Mouse (Mus musculus): ENCODE measurements at regions not wholly inside any gene's neighbourhood (a gene's known extent, or its start where the extent isn't known, plus 50 kb on each side); places are given as distances from the start of the nearest gene placed in this dataset.

DNA sequence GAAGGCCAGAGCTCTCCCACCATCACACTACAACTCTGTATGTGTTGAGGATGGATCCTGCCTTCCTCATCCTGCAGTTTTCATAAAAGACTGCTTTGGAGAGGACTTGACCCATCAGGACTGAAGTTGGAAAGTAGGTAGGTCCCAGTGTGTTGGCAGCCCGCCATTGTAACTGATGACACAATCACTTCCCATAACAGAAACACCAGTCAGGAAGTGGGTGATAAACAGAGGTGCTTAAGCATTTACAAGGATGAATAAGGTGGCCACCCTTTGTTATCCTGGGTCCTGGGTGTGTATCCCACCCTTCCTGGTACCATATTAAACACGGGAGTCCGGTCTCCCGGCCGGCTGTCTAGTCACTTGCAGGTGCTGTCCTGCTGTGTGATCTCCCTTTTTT is 118.3 kb downstream of the Snx10 start:
- H3K4me1 ChIP-seq = no peaks in the 10 kb centered on the region
- H3K36me3 ChIP-seq = no peaks in the 10 kb centered on the region
- H3K9me3 ChIP-seq = no peaks in the 10 kb centered on the region
- no peak overlapping the region for H3K27ac ChIP-seq
- no peak overlapping the region for H3K9ac ChIP-seq
- ATAC-seq (ENCODE audit: low FRiP score, low read depth) = no peak
- no peaks in the 10 kb centered on the region for H3K27me3 ChIP-seq (replicated peaks)
- H3K4me2 ChIP-seq (replicated peaks) = no peak overlapping the region
- 88% methylated on average over 5 of the region's 5 CpGs for WGBS
- no peak overlapping the region for H3K4me3 ChIP-seq

DNA sequence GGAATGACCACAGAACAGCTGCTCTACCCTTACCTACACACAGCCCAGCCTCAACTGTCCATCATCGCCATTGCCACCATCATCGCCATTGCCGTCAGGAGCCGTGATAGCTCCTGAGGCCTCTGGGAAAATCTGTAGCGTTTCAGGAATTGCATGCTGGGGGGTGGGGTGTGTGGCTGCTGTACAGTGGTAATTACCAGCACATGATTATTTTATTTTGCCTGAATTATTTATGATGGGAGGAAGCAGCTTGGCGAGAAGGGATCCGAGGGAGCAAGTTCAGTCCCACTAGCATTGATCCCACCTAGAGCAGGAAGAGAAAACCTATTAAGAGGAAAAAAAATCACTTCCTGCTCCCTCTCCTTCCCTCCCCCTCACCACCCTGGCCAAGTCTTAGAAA is 125.1 kb downstream of the Snx10 start:
- no peak for ATAC-seq (ENCODE audit: low FRiP score, low read depth)
- H3K4me3 ChIP-seq = no peak overlapping the region
- 69% methylated on average over 7 of the region's 7 CpGs for WGBS
- H3K9ac ChIP-seq = no peak overlapping the region
- H3K36me3 ChIP-seq = no peaks in the 10 kb centered on the region
- H3K4me1 ChIP-seq = peaks cover 7% of the 10 kb centered on the region
- H3K9me3 ChIP-seq = no peaks in the 10 kb centered on the region
- no peak overlapping the region for H3K27ac ChIP-seq
- H3K4me2 ChIP-seq (replicated peaks) = no peak overlapping the region
- H3K27me3 ChIP-seq (replicated peaks) = no peaks in the 10 kb centered on the region

DNA sequence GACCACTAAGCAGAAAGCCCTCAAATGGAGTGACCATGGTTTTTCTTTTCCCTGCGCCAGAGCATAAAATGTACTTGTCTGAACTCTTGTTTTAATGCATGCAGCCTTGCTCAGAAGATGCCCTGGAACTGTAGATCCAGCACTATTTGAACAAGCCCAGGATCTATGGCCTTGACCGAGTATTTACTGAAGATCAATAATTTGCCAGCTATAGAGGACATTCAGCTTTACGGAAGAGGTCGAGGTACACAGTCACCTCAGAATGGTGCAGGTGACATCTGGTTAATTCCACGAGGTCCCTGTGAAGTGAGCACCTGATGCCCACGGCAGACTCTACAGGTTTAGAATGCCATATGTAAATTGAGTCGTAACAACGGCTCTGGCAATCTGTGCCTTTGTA is 130.1 kb downstream of the Snx10 start:
- H3K4me2 ChIP-seq (replicated peaks) = no peak overlapping the region
- no peaks in the 10 kb centered on the region for H3K27me3 ChIP-seq (replicated peaks)
- ATAC-seq (ENCODE audit: low FRiP score, low read depth) = no peak
- H3K4me3 ChIP-seq = no peak overlapping the region
- WGBS = 87% methylated on average over 8 of the region's 8 CpGs
- no peak overlapping the region; the same call in 1 of the 2 replicates for H3K27ac ChIP-seq
- H3K4me1 ChIP-seq = peaks cover 35% of the 10 kb centered on the region
- H3K36me3 ChIP-seq = no peaks in the 10 kb centered on the region
- H3K9me3 ChIP-seq = no peaks in the 10 kb centered on the region
- no peak overlapping the region for H3K9ac ChIP-seq

DNA sequence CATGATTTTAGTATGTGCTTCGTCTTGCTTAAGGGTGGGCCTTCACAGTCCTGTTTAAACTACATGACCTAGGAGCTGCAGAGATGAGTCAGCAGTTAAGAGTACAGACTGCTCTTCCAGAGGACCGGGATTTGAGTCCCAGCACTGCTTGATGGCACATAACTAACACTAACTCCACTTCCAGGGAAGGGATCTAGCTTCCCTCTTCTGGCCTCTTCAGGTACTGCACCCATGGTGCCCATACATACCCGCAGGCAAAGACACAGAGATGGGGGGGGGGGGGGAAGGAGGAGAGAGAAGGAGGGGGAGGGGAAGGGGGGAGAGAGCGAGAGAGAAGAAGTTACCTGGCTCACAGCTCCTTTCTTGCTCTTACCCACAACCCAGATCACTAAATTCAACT is 131.3 kb downstream of the Snx10 start:
- Histone ChIP-seq H3K4me1 (peaks cover 35% of the 10 kb centered on the region), H3K4me2 (replicated peaks) (no peak overlapping the region), H3K9ac (no peak overlapping the region), H3K27me3 (replicated peaks) (no peaks in the 10 kb centered on the region), H3K36me3 (no peaks in the 10 kb centered on the region), H3K4me3 (no peak overlapping the region), H3K9me3 (no peaks in the 10 kb centered on the region), H3K27ac (no peak overlapping the region)
- WGBS = 96% methylated on average over 4 of the region's 4 CpGs
- ATAC-seq (ENCODE audit: low FRiP score, low read depth) = no peak

DNA sequence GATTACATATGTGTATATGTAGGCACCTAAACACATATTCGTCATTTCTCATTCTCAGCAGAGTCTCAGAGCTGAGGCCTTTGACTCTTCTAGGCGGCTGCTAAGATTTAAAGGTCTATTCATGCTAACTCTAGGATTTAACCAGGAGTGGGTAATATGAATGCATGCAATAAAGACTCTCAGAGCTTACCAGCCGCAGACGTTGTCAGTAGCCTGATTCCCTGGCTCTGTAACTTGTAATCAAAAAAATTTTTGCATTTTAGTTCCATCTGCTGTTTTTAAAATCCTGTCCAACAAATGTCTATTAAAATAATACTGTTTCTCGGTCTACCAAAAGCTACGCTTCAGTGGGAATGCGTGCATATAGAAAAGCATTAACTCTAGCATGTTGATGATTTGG is 132.4 kb downstream of the Snx10 start:
- no peak overlapping the region for H3K27ac ChIP-seq
- H3K4me3 ChIP-seq = no peak overlapping the region
- H3K9ac ChIP-seq = no peak overlapping the region
- H3K4me2 ChIP-seq (replicated peaks) = no peak overlapping the region
- 61% methylated on average over 7 of the region's 7 CpGs for WGBS
- H3K4me1 ChIP-seq = peaks cover 35% of the 10 kb centered on the region
- no peaks in the 10 kb centered on the region for H3K27me3 ChIP-seq (replicated peaks)
- ATAC-seq (ENCODE audit: low FRiP score, low read depth) = no peak
- H3K9me3 ChIP-seq = no peaks in the 10 kb centered on the region
- H3K36me3 ChIP-seq = no peaks in the 10 kb centered on the region

DNA sequence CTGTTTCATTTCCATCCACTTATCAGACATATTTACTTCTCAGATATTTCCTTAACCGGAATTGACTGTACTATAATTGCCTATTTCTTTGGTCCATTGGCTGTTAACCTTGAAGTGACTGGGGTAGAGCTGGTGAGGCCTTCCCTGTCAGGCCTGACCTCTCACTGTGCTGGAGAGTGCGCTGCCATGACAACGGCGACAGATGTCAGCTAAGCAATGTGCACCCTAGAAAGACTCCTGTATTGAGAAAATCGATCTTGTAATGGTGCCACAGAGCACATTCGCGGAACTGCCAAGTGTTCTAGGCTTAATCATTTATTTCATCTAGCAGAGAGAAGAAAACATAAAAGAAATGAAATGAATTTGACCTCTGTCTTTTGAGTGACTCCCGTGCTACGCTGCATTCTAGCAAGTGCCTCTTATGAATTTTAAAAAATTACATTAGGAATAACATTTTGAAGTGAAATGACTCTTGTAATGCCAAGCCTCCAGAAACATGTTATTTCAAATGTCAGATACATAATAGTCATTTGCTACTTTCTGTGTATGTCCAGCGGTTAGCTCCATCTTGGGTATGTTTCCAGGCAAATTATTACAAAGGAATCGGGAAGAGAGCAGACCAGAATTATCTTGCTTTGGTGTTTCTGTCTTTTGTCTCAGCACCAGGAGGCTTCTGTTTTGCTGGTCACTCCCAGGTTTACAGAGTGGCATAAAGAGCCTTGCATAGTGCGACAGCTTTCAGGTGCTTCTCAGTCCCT is 133.4 kb downstream of the Snx10 start:
- no peaks in the 10 kb centered on the region for H3K36me3 ChIP-seq
- H3K27me3 ChIP-seq (replicated peaks) = no peaks in the 10 kb centered on the region
- H3K4me2 ChIP-seq (replicated peaks) = no peak overlapping the region
- no peaks in the 10 kb centered on the region for H3K9me3 ChIP-seq
- peak; percentile 79 for ATAC-seq (ENCODE audit: low FRiP score, low read depth)
- 24% methylated on average over 12 of the region's 12 CpGs for WGBS
- no peak overlapping the region for H3K9ac ChIP-seq
- H3K27ac ChIP-seq = peak overlapping the region; percentile 51
- peaks cover 35% of the 10 kb centered on the region for H3K4me1 ChIP-seq
- H3K4me3 ChIP-seq = no peak overlapping the region

DNA sequence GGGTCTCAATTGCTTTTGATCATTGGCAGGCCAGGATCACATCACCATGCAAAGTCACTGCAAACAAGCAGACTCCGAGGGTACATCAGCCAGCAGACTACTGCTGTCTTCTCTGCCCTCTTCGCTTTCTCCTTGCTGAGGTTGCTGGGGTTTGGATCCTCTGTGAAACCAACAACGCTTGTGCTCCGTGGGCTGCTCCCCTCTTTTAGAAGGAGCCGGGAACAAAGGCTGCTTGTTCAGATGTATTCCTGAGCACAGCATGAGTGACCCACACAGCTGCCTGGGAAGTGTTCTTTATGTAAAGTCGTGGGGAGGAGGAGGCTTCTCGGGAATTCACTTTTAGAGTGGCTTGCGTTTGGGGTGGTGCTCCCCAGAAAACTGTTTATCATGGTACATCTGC is 134.7 kb downstream of the Snx10 start:
- H3K27me3 ChIP-seq (replicated peaks) = no peaks in the 10 kb centered on the region
- WGBS = 7% methylated on average over 8 of the region's 8 CpGs
- ATAC-seq (ENCODE audit: low FRiP score, low read depth) = peak; percentile 2; the same call in 1 of the 2 replicates
- no peak overlapping the region for H3K9ac ChIP-seq
- peak overlapping the region; percentile 25 for H3K4me2 ChIP-seq (replicated peaks)
- H3K4me3 ChIP-seq = no peak overlapping the region
- no peaks in the 10 kb centered on the region for H3K36me3 ChIP-seq
- peak overlapping the region; percentile 42 for H3K27ac ChIP-seq
- peaks cover 35% of the 10 kb centered on the region for H3K4me1 ChIP-seq
- no peaks in the 10 kb centered on the region for H3K9me3 ChIP-seq

DNA sequence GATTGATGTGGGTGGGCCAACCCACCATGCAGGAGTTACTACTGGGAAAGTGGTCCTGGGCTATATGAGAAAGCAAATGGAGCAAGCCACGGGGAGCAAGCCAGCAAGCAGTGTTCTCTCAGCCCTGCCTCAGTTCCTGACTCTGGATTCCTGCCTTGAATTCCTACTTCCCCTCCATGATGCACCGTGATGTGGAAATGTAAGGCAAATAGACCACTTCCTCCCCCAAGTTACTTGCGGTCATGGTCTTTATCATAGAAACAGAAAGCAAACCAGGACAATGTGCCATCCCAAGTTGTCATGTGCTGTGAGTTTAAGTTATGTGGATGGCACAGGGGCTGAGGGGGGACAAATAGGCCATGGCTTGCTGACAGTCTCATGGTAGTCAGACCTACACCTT is 139.5 kb downstream of the Snx10 start:
- WGBS = 92% methylated on average over 3 of the region's 3 CpGs
- H3K36me3 ChIP-seq = no peaks in the 10 kb centered on the region
- no peak for ATAC-seq (ENCODE audit: low FRiP score, low read depth)
- no peaks in the 10 kb centered on the region for H3K9me3 ChIP-seq
- no peak overlapping the region for H3K4me3 ChIP-seq
- no peak overlapping the region for H3K27ac ChIP-seq
- H3K9ac ChIP-seq = no peak overlapping the region
- H3K4me2 ChIP-seq (replicated peaks) = no peak overlapping the region
- H3K27me3 ChIP-seq (replicated peaks) = no peaks in the 10 kb centered on the region
- peaks cover 10% of the 10 kb centered on the region for H3K4me1 ChIP-seq

DNA sequence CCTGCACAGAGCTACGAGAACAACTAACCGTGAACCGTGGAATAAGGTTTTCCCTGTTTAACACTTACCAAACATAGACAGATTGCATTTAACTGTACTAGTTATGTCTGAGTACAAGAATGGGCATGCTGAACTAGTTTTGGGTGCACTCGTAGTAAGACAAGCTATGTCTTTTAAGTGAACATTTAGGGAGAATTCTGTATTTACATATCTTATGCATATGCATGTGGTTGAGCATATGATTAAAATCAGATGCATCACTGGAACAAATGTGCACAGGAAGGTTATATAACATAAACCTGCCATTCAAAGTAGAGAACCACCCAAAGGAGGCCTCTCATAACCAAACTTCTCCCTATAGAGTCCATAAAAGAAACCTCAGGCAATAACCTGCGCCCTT is 140.3 kb downstream of the Snx10 start:
- ATAC-seq (ENCODE audit: low FRiP score, low read depth) = no peak
- H3K4me1 ChIP-seq = peaks cover 1% of the 10 kb centered on the region; the same call in 1 of the 2 replicates
- WGBS = 92% methylated on average over 5 of the region's 5 CpGs

DNA sequence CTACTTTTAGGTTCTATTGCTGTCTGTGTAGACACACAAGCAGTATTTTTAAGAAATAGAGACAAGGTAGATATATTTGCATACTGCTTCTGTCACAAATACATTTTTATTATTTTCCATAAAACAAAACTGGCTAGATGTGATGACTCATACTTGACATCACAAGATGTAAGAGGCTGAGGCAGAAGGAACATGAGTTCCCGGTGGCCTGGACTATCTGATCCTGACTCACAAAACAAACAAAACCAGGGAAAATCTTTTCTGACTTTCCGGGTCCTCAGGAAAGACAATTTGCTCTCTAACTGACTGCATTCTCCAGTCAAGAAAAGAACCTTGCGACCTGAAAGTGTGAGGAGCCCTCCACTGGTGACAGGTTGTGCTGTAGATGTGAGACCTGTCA is 143.3 kb downstream of the Snx10 start:
- no peak for ATAC-seq (ENCODE audit: low FRiP score, low read depth)
- no peaks in the 10 kb centered on the region for H3K4me1 ChIP-seq
- no peak overlapping the region for H3K27ac ChIP-seq
- no peak overlapping the region for H3K4me3 ChIP-seq
- no peaks in the 10 kb centered on the region for H3K27me3 ChIP-seq (replicated peaks)
- H3K36me3 ChIP-seq = no peaks in the 10 kb centered on the region
- no peaks in the 10 kb centered on the region for H3K9me3 ChIP-seq
- H3K9ac ChIP-seq = no peak overlapping the region
- H3K4me2 ChIP-seq (replicated peaks) = no peak overlapping the region
- WGBS = 82% methylated on average over 3 of the region's 3 CpGs

More for the DNA sequence above, 140.3 kb downstream of the Snx10 start:
- Histone ChIP-seq H3K27me3 (replicated peaks) (no peaks in the 10 kb centered on the region), H3K4me2 (replicated peaks) (no peak overlapping the region), H3K36me3 (no peaks in the 10 kb centered on the region), H3K9ac (no peak overlapping the region), H3K4me3 (no peak overlapping the region), H3K27ac (no peak overlapping the region), H3K9me3 (no peaks in the 10 kb centered on the region)

DNA sequence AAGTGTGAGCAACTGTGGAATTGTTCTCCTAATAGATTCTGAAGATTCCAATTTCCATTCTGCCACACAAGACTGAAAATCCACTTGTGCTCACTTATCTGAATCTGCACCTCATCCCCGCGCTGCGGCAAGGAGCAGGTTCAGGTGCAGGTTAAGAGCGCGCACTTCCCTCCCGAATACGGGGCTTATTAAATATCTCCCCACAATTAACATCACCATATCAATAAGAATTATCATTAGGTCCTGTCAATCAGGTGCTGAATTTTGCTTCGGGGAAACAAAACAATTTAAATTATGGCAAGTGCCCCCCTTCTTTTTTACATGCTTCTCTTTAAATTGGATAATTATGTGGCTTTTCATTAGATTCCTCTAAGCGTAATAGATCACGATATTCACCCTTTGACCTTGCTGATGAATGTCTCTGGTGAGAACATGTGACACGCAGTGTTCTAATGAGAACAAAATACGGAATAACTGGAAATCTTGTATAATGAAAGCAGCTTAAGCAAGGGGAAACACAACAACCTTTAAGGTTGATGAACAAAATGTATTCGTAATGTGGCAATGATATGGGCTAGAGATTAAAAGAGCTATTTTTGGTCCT is 151.7 kb downstream of the Snx10 start:
- H3K4me3 ChIP-seq = no peak overlapping the region
- peaks cover 4% of the 10 kb centered on the region; the same call in 1 of the 2 replicates for H3K4me1 ChIP-seq
- WGBS = 67% methylated on average over 13 of the region's 13 CpGs
- no peak overlapping the region for H3K4me2 ChIP-seq (replicated peaks)
- H3K9ac ChIP-seq = no peak overlapping the region
- H3K9me3 ChIP-seq = no peaks in the 10 kb centered on the region
- ATAC-seq (ENCODE audit: low FRiP score, low read depth) = no peak
- H3K36me3 ChIP-seq = no peaks in the 10 kb centered on the region
- no peak overlapping the region for H3K27ac ChIP-seq
- no peaks in the 10 kb centered on the region for H3K27me3 ChIP-seq (replicated peaks)

DNA sequence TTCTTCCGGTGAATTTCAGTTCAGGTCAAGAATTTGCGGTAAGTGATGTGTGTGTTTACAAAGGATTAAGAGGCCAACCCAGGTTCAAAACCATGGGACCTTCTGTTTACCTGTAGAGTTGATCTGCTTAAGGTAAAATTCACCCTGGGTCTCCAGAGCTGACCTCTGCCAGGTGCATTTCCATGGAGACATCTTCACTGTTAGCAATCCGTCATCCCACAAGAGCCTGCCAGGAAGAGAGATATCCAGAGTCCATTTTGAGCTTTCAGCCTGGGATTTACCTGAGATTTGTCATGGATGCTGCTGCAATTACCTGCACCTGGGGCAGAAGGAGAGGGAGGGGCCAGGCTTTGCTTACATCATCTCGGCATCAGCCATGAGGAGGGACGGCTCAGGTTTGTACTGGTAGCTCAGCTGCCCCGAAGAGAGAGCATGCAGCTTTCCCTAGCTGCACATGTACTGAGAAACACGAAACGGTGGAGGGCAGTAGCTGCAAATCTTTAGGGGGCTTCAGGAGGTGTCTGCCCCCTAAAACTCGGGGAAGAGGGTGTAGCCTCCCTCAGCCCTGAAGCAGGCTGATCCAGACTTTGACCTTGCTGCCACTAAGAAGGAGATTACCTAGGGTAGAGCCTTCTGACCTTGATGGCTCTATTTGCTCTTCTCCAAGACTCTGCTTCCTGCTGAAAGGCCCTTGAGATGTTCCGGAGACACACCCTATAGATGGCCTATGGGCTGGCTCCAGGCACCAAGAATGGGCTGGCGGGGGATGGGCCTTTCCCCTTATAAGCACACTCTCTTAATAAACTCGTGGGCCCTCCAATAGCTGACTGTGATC is 153.7 kb downstream of the Snx10 start:
- Histone ChIP-seq H3K9me3 (no peaks in the 10 kb centered on the region), H3K4me1 (peaks cover 4% of the 10 kb centered on the region; the same call in 1 of the 2 replicates), H3K9ac (no peak overlapping the region), H3K36me3 (no peaks in the 10 kb centered on the region), H3K27ac (no peak overlapping the region), H3K4me2 (replicated peaks) (no peak overlapping the region), H3K27me3 (replicated peaks) (no peaks in the 10 kb centered on the region), H3K4me3 (no peak overlapping the region)
- ATAC-seq (ENCODE audit: low FRiP score, low read depth) = no peak
- 85% methylated on average over 12 of the region's 12 CpGs for WGBS
